Mouse (Mus musculus) MEL (cell line): ENCODE data around the gene Rbpj.

Source experiments
- CTCF ChIP-seq, 3 experiments: IDR thresholded peaks in 2 of 3; conservative IDR thresholded peaks in 1 of 3; 2 replicates each; pipeline ENCODE4 v1.5.1; 2011 to 2012; ENCODE audit warnings: low read length in 3 of 3, low read depth in 2 of 3, mild to moderate bottlenecking in 2 of 3, improper control_type of control experiment in 1 of 3, inconsistent platforms in 1 of 3, mixed read lengths in 1 of 3, moderate library complexity in 1 of 3; ENCODE audit not compliant: control insufficient read depth in 1 of 3, insufficient read depth in 1 of 3, poor library complexity in 1 of 3, severe bottlenecking in 1 of 3
- MAZ ChIP-seq: IDR thresholded peaks from 2 replicates; pipeline ENCODE4 v1.6.1; 2012; ENCODE audit warnings: low read depth, mild to moderate bottlenecking, inconsistent platforms, low read length, improper control_type of control experiment
- POLR2A ChIP-seq, 2 experiments: IDR thresholded peaks; 2 replicates each; pipeline ENCODE4 v1.6.1; 2011 to 2012; ENCODE audit warnings: low read length in 2 of 2, mild to moderate bottlenecking in 2 of 2, control low read depth in 1 of 2, improper control_type of control experiment in 1 of 2, low read depth in 1 of 2, moderate library complexity in 1 of 2; ENCODE audit not compliant: control insufficient read depth in 1 of 2, insufficient read depth in 1 of 2, poor library complexity in 1 of 2

DNA sequence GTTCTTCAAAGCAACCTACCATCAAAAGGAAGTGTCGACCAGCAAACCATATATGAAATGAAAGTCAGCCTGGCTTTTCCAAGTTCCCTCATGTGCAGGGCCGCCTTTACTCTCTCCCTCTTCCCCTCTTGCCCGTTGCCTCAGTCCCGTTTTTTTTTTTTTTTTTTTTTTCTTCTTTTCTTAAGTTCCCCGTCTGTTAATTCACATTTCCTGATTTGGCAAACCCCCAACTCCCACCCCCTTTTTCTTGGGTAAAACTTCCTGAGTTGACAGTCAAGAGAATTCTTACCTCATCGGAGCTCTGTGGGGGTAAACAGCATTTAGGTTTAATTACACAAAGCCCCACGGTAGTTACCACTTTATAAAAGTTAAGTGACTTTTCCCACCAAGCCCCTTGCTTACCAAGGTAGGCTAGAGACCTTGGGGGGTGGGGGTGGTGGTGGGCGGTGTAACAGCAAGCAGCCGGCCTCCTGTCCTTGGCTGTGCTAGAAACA, 81.1 kb downstream of the Rbpj start:
- no peak for TF ChIP-seq POLR2A (IDR thresholded peaks at IDR 0.05; ENCODE audit: control insufficient read depth in 1 of 2, insufficient read depth in 1 of 2, low read depth in 1 of 2, low read length in 2 of 2, poor library complexity in 1 of 2)
- no peak for TF ChIP-seq CTCF (IDR thresholded peaks at IDR 0.05 in 2 of 3, conservative IDR thresholded peaks at IDR 0.05 in 1 of 3; ENCODE audit: control insufficient read depth in 1 of 3, insufficient read depth in 1 of 3, low read depth in 2 of 3, low read length in 3 of 3, poor library complexity in 1 of 3, severe bottlenecking in 1 of 3)
- no peak for TF ChIP-seq MAZ
